Mouse (Mus musculus) naive thymus-derived CD4-positive, alpha-beta T cell, adult 2 months (primary cell): ENCODE data around the gene Mylk3.
A peak's percentile ranks its signal among the peaks of the same experiment; 100 is the strongest.

Source experiments
- DNase-seq: peaks from one replicate; pipeline ENCODE4 v3.0.0-alpha.2; 2011; ENCODE audit warnings: low read depth

Mylk3 gene

DNA sequence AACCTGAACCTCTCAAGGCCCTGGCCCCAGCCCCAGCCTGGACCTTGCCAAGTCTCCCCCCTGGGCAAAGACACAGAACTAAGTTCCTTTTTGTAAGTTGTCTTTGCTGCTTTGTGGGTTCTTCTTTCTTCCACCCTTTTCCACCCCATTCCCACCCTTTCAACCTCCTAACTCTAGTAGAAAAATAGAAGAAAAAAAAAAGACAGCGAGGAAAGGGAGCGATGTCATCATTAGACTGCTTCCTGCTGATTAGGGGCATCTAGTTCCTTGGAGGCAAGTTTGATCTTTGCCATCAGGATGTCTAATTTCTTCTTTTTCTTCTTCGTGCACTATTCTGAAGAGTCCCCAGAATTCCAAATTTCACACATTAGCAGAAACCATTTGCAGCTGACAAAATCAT lies 73.1 kb downstream of the Mylk3 start:
- no peak for DNase-seq

DNA sequence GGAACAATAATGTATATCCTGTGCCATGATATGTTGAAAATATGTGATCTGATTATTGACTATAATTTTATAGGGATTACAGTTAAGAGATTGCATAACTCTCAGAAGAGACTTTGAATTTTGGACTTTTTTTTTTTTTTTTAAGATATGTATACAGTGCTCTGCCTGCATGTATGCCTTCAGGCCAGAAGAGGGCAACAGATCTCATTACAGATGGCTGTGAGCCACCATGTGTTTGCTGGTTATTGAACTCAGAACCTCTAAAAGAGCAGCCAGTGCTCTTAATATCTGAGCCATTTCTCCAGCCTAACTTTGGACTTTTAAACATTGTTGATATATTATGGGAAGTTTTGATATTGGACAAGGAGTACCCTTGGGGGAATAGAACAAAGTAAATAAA lies 74.4 kb downstream of the Mylk3 start:
- peak; percentile 30 for DNase-seq

DNA sequence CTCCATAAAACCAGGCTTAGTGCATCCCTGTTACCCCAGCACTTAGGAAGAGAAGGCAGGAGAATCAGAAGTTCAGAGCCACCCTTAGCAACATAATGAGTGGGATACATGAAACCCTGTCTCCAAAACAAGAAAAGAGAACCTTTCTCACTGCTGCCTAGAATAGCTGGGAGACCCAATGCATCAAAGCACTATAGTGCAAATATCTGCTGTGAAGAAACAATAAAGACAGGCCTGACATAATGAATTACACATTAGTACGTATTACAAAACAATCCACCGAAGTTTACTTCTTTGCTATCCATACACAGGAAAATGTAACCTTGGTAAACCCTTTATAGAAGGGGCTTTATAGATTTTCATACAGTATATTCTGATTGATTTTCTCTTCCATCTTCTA lies 77.6 kb downstream of the Mylk3 start:
- no peak for DNase-seq

DNA sequence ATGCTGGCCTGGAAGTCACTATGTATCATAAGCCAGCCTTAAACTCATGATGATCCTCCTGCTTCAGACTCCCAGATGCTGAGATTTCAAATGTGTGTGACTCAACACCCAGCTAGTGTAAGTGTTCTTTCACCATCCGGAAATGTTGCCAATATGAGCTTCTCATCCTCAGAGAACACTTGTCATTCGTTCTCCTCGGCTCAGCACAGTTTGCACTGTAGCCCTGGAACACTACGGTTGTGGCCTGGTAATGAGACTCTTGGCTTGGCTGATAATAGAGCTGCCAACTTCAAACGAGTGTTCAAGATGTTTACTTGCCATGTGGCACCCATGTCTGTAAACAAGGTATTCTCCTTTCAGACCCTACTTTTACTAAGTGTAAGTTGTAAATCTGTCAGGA lies 82.6 kb downstream of the Mylk3 start:
- DNase-seq: no peak

DNA sequence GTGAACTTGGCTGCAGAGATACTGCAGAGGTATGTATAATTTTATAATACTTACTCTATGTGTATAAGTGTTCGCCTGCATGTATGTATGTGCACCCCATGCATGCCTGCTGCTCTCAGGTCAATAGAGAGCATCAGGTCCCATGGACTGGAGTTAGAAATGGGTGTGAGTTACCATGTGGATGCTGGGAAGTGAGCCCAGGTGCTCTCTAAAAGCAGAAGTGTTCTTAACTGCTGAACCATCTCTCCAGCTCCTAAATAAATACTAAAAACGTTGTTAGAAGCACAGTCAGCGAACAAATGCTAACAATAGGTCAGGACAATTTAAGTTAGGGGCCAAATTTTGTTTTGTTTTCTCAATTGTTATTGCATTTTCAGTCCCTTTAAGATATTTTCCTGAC lies 83.2 kb downstream of the Mylk3 start:
- DNase-seq: no peak

DNA sequence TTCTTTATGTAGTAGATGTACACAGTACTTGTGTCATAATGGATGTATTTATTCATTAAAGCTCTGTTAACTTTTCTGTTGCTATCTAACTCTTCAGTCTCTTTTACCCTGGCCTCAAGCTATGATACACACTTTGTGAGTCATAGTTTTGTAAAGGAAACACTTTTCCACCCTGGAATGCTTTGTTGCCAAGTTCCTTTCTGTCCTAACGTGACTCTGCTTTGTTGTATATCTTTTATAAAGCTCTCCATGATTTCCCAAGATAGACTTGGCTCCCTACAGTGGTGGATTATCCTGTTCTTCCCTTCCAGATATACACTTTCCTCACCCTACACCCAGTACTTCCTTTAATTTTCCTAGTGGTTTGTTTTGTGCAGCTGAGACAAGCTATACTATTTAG lies 84.2 kb downstream of the Mylk3 start:
- no peak for DNase-seq

DNA sequence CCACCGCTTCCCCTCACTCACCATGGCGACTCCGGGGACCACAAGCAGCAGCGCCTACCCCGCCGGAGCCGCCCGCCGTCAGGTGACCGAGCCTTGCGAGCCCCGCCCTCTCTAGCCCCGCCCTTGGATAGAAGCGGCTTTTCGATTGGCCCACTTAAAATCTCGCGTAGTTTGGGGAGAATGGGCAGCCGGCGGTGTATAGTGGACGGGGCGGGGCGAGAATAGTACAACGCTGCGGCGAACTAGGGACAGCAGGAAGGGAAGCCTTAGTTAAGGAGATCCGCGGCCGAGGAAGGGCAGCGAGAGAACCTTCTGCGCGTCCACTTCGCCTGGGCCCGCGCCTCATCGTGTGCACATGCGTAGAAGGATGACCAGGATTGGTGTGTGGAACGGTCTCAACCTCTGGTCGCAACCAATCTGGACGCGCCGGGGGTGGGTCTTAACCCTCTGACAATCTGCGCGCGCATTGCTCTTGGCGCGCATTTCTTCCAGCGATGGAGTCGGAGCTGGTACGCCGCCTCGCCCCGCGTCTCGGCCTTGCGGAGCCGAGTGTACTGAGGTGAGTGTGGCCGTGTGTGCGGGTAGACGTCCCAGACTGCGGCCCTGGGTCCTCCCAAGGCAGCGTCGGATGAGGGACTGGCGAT lies 86.6 kb downstream of the Mylk3 start, which contains the start of the genes Orc6 and Vps35:
Orc6 (plus strand) TSS at position 199 of the 644 bp plus-strand sequence.
Vps35 (minus strand) TSS at position 369 of the 644 bp plus-strand sequence.
- peak; percentile 98 for DNase-seq

DNA sequence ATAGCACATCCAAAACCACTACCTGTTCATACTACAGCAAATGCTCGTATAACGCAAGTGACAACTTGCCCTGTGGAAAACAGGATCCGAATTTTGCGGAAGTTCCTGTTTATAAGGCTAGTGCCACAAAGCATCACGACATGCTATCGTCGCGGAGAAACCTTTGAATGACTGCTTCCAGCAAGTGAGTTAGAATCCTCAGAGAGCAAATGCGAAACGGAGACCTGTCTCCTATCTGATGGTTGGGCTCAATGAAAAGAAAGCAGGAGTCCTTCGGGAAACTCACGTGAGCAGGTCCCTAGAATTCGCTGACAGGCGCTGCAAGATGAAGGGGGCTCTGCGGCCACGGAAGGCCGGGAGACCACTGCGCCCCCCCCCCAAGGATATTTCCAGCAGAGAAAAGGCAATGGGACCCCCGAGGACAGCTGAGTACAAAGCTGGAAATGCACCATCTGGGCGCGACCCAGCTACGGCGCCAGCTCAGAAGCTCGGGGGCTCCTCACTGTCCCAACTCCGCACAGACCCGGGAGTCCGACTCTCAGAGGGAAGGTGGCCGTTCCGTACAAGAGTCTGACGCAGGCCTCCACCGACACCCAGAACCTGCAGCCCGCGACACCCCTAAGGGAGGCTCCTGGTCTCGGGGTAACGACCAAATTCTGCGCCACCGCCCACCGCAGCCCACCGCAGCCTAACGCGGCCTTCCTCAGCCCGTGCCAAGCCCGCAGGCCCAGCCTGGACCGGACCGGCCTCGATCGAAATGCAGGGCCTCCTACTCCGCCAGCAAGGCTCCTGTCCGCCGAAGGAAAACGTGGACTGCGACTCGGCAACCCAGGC lies 87.3 kb downstream of the Mylk3 start:
- peak; percentile 46 for DNase-seq

DNA sequence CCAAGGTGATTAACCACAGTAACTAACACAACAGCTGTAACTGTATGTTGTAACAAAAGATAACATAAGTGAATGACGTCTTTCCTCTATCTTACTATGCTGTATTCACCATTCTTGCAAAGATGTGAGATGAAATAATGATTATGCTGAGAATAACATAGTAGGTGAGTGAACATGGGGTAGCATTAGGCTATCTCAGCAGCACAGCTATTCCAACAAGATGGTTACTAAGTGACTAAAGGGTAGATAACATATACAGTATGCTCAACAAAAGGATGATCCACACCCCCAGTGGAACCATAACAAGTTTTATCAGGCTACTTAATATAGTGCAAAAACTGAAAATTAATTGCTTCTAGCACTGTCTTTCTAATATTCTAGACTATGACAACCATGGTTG lies 99.3 kb downstream of the Mylk3 start:
- no peak for DNase-seq
